Comparison of ENCODE assay signal across 16 mouse cellular contexts in the genomic region with DNA sequence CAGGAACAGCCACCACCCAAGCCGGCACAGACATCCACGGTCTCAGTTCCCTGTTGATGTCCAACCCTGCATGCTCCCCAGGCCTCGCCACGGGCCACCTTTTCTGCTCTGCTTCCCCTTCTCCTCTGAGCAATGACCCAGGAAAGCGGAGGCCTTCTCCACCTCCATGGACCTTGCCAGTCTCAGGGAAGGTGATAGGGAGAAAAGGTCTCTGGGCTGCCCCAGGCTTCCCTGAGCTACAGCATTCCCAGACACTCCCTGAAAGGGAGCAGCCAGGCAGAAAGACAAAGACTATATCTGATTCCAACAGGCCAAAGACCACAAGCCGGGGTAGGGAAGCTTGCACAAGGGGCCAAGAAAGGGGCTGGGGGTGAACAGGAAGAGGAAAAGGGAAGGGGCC. TPM values are rescaled to one million over a fixed set of nuclear protein-coding genes. Genes with fewer than 3 reads are reported as not detected.
DNase-seq lines count a peak whose midpoint lies in the region; ATAC-seq and TF ChIP-seq lines count a peak whose summit lies in the region.
"Had no signal": no experiment of that assay in that cellular context is flagged by ENCODE, and none has a peak within 500 bp of the region (broad histone marks: within the 10 kb centered on the region; RNA-seq: fewer than 3 reads in every experiment).

No protein-coding gene starts in this region.

- no peak overlapping the region for H3K4me2 ChIP-seq in heart, embryonic 13.5 days
- H3K4me2 ChIP-seq in kidney, postnatal 0 days (ENCODE audit: low read length) = no peak overlapping the region
- no peak overlapping the region for H3K4me2 ChIP-seq in embryonic facial prominence, embryonic 13.5 days
- H3K4me2 ChIP-seq: liver, embryonic 11.5 days; lung, embryonic 15.5 days had no signal

- peak overlapping the region; percentile 50 for H3K27ac ChIP-seq in heart, embryonic 13.5 days (replicated peaks)
- no peak overlapping the region; the same call in 1 of the 2 replicates for H3K27ac ChIP-seq in kidney, postnatal 0 days
- H3K27ac ChIP-seq in embryonic facial prominence, embryonic 13.5 days = peak overlapping the region; percentile 39; the same call in 1 of the 2 replicates
- H3K27ac ChIP-seq in gastrocnemius, adult 2 months = no peak overlapping the region
- H3K27ac ChIP-seq: lung, embryonic 15.5 days had no signal

- H3K27me3 ChIP-seq in heart, embryonic 13.5 days (replicated peaks) = no peaks in the 10 kb centered on the region
- H3K27me3 ChIP-seq in kidney, postnatal 0 days (ENCODE audit: insufficient read depth, low read length) = no peaks in the 10 kb centered on the region
- no peaks in the 10 kb centered on the region for H3K27me3 ChIP-seq in embryonic facial prominence, embryonic 13.5 days
- H3K27me3 ChIP-seq: lung, embryonic 15.5 days had no signal

- DNase-seq in heart, postnatal 14 days = no peak
- DNase-seq in kidney, postnatal 0 days (ENCODE audit: low spot score) = peak; percentile 64
- DNase-seq in kidney, adult 9 months = no peak
- peak; percentile 66 for DNase-seq in R1 (ENCODE audit: low read depth, low spot score)
- no peak for DNase-seq in gastrocnemius, adult 2 months
- DNase-seq: cerebellum, adult 11 months; kidney, adult 8-10 months; layer of hippocampus, adult 9-11 months had no signal

- ATAC-seq in heart, embryonic 13.5 days (ENCODE audit: extremely low read depth, insufficient number of reproducible peaks, low FRiP score, low TSS enrichment) = no peak
- no peak; the same call in 1 of the 2 replicates for ATAC-seq in kidney, postnatal 0 days (replicated peaks; ENCODE audit: low FRiP score, low read depth)
- ATAC-seq in embryonic facial prominence, embryonic 13.5 days (ENCODE audit: insufficient number of reproducible peaks, insufficient read depth, low FRiP score, low TSS enrichment, low read depth) = no peak
- ATAC-seq: CD4-positive, CD25-positive, alpha-beta regulatory T cell, adult 4 months had no signal

- WGBS in heart, embryonic 13.5 days = 66% methylated on average over 6 of the region's 6 CpGs
- WGBS in kidney, postnatal 0 days = 47% methylated on average over 6 of the region's 6 CpGs
- 74% methylated on average over 6 of the region's 6 CpGs for WGBS in embryonic facial prominence, embryonic 13.5 days

- H3K4me1 ChIP-seq in heart, embryonic 13.5 days = peaks cover 42% of the 10 kb centered on the region
- no peaks in the 10 kb centered on the region for H3K4me1 ChIP-seq in kidney, postnatal 0 days (replicated peaks; ENCODE audit: insufficient read depth, low read length)
- H3K4me1 ChIP-seq in embryonic facial prominence, embryonic 13.5 days = peaks cover 20% of the 10 kb centered on the region
- H3K4me1 ChIP-seq: lung, embryonic 15.5 days had no signal

- H3K36me3 ChIP-seq in heart, embryonic 13.5 days = peaks cover 35% of the 10 kb centered on the region
- no peaks in the 10 kb centered on the region for H3K36me3 ChIP-seq in kidney, postnatal 0 days (ENCODE audit: insufficient read depth, low read length)
- peaks cover 74% of the 10 kb centered on the region for H3K36me3 ChIP-seq in embryonic facial prominence, embryonic 13.5 days

- intact Hi-C loops in heart, postnatal 14 days (cut with DNase I) = no loop called here
- intact Hi-C loops in gastrocnemius, adult 2 months (cut with DNase I) = no loop called here

- no peaks in the 10 kb centered on the region for H3K9me3 ChIP-seq in heart, embryonic 13.5 days
- no peaks in the 10 kb centered on the region for H3K9me3 ChIP-seq in kidney, postnatal 0 days (replicated peaks; ENCODE audit: low read length)
- H3K9me3 ChIP-seq in embryonic facial prominence, embryonic 13.5 days = no peaks in the 10 kb centered on the region
- H3K9me3 ChIP-seq: lung, embryonic 15.5 days had no signal

- no peak overlapping the region for H3K4me3 ChIP-seq in heart, embryonic 13.5 days
- H3K4me3 ChIP-seq in kidney, postnatal 0 days (replicated peaks; ENCODE audit: low read depth, low read length) = no peak overlapping the region
- no peak overlapping the region for H3K4me3 ChIP-seq in embryonic facial prominence, embryonic 13.5 days
- H3K4me3 ChIP-seq in gastrocnemius, adult 2 months = no peak overlapping the region
- H3K4me3 ChIP-seq: erythroblast, embryonic 14.5 days; lung, embryonic 15.5 days; myocyte had no signal

- H3K9ac ChIP-seq in heart, embryonic 13.5 days = no peak overlapping the region
- no peak overlapping the region for H3K9ac ChIP-seq in kidney, postnatal 0 days (ENCODE audit: low read depth, low read length)
- H3K9ac ChIP-seq in embryonic facial prominence, embryonic 13.5 days = no peak overlapping the region
- H3K9ac ChIP-seq: lung, embryonic 15.5 days had no signal

- TF ChIP-seq CTCF in kidney, postnatal 0 days (IDR thresholded peaks at IDR 0.05; ENCODE audit: low read depth) = no peak
- no peak for TF ChIP-seq CTCF in gastrocnemius, adult 2 months (IDR thresholded peaks at IDR 0.05)

RNA-seq across cellular contexts. Expression of a gene that starts 43.6 kb away (rescaled TPM):
- 14.7 and 15.4 TPM in 2 replicates for polyA plus RNA-seq in heart, embryonic 13.5 days (2015; fragmentation: Nextera tagmentation; extraction: Ambion mirVana)
- total RNA-seq in heart, postnatal 14 days (2021) = 1 to 10 TPM; 8.8 to 9.9 TPM
- polyA plus RNA-seq in kidney, postnatal 0 days (2015; fragmentation: Nextera tagmentation; extraction: Ambion mirVana) = 11.7 and 12.3 TPM in 2 replicates
- 20.4 and 21.9 TPM in 2 replicates for polyA plus RNA-seq in embryonic facial prominence, embryonic 13.5 days (2015; fragmentation: Nextera tagmentation; extraction: Ambion mirVana)
- total RNA-seq in gastrocnemius, adult 2 months (2021) = 1 to 10 TPM; 4.1 to 5.7 TPM
- total RNA-seq: megakaryocyte progenitor cell, adult 5-6 weeks had no signal
- polyA plus RNA-seq: CD4-positive, CD25-positive, alpha-beta regulatory T cell, adult 4 months; erythroblast, embryonic 14.5 days had no signal

Comparison
In these comparisons a context has a peak if more than half of its experiments do, and no peak if none do; other contexts are left out.
1. DNase-seq: peak in kidney, postnatal 0 days (single experiment) and R1 (single experiment); none in heart, postnatal 14 days (0 of 2), kidney, adult 9 months (single experiment) and gastrocnemius, adult 2 months (single experiment).
2. H3K27ac ChIP-seq: peak in heart, embryonic 13.5 days (single experiment) and embryonic facial prominence, embryonic 13.5 days (single experiment); none in kidney, postnatal 0 days (single experiment) and gastrocnemius, adult 2 months (single experiment).